Mouse (Mus musculus): ENCODE measurements at regions not wholly inside any gene's neighbourhood (a gene's known extent, or its start where the extent isn't known, plus 50 kb on each side); places are given as distances from the start of the nearest gene placed in this dataset.

DNA sequence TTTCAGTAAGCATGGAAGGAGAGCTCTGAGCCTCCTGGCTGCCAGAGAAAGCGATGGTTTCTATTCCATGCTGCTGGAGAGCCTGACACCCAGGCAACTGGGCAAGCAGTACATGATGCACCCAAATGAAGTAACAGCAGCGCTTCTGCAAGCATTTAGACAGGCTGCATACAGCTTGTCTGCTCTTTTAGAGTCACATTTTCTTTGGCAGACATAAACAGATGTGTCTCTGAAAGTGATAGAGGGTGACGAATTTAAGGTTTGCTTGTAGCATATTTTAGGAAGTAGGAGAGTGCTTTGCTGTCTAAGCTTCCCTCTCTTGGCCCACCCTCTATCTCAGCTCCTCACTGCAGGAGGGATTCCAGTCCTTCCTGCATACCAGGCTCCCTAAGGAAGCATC is 384.0 kb upstream of the Klhl29 start:
- DNase-seq, result no peak

DNA sequence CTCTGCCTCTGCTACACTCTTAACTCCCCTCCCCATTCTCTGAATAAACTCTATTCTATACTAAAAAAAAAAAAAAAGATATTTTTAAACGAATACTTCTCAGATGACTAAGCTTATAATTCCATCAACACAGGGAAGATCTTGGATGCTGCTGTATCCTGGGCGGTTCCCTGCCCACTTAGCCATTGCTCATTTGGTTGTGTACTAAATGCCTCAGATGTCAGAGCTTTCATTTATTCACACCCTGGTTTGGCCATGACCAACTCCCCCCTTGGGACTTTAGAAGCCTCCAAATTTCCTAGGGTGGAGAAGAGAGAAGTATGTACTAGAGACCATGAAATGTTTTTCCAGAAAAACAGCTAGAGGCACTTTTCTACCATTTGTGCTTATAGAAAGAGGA is 382.3 kb upstream of the Klhl29 start:
- no peak for DNase-seq

DNA sequence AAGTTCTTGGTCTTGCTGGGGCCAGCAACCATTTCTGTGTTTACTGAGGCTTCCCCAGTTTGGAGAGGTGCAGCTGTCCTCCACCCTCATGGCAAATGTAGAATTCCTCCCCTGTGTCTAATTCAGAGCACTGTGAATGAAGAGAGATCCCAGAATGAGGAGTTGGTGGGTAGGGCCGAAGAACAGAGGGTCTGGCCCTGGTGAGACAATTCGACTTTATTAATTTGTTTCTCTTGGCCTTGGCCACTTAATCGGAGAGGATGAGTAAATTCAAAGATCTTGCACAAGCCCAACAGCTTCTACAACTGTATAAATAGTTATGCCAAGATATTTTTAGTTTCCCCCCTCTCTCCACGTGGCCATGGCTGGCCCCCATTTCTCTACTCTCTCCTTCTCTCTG is 381.9 kb upstream of the Klhl29 start:
- no peak for DNase-seq

DNA sequence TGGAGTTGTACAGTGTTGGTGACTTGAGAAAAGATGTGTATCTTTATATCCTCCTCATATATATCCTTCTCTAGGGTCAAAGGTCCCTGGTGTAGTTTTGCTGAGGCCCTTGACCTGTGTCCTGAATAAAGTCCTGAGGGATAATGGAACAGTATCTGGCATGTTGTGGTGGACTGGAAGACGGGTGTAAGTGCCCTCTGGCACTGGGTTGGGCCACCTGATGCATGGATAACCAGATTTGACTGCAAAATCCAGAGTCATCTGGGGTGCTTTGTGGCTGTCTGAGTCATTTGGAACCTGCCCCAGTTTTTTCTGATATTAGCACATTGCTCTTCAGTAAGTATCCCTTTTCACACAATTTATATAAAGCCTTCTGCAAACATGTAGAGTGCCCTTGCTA is 378.3 kb upstream of the Klhl29 start:
- no peak for DNase-seq

DNA sequence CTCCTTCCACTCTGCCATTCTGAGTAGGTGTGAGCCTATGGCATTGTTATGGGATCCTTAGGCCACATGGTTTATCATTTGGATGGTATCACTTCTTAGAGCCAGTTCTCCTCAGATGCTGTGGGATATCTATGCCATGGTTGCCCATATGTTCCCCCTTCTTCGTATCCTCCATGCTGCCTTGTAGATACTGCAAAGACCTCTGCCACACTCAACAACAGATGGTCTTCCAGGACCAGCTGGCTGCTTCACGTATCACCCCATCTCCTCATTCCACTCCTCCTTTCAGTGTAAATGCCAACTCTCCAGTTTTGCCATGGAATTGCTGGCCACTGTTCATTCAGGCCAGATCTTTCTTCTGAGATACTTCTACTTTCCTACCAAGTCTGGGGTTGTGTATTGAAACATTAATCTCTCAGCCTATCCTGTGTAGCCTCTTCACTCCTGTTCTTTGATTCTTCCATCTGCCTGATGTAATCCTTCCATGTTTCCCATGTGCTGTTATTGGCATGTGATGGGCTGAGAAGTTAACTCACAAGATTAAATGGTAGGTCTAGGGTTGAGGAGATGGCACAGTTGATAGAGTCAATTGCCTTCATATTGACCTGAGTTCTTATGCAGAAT is 368.7 kb upstream of the Klhl29 start:
- no peak for DNase-seq

DNA sequence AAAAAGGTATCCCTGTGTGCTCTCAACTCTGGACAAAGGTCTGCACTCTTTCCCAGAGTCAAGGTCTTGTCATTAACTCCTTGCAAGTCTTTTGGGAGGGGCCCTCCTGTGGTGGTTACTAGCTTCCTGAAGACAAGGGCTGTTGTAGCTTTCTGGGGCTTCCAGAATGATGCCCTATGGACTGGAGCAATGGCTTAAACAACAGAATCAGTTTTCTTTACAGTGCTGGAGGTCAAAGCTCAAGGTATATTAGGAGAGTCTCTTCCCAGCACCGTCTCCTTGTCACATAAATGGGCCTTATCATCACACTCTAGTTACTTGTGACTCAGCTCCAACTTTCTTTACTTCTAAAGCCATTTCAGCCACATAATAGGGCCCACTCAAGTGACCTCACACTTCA is 360.6 kb upstream of the Klhl29 start:
- DNase-seq, result no peak

DNA sequence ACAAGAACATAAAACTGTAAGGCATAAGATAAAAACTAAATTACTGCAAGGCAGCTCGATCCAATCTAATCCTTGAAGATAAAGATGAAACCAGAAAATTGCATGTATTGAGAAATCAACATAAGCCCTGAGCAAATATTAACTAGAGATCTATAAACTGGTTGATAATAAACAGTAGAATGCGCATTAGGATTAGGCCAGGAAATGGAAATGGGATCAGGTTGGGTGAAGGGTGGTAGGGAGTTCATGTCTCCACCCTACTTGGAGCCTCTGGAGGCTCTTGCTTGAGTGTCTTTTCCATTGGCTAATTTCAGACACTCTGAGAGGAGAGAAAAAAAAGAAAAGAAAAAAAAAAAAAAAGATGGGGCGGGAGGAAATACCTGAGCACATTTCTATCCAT is 359.4 kb upstream of the Klhl29 start:
- no peak for DNase-seq

DNA sequence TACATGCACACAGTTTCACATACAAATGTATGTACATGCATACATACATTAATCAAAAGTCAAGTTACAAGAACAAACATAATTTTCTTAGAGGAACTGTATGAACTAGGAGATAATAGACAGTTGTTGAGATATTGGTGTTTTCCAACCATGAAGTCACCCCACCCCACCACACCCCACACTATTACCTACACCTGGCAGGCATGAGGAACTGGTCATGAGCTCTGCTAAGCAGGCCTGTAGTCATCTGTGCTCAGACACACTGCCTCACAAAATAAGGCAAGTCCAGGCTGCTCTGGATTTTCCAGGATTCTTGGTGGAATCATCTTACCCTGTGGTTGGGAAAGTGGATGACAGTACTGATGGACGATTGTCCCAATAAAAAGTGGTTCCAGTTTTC is 347.6 kb upstream of the Klhl29 start:
- no peak for DNase-seq

DNA sequence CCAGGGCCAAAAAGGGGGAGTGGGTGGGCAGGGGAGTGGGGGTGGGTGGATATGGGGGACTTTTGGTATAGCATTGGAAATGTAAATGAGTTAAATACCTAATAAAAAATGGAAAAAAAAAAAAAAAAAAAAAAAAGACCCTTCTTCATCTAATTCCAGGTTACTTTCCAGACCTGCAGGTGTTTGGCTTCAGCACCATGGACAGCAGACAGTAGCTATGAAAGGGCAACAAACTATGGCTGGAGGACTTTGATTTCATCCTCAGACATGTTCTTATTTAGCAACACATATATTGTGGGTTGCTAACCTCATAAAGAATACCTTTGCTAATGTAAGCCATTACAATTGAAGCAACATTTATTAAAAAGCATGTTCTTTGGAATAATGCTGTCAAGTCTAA is 342.0 kb upstream of the Klhl29 start:
- peak; percentile 75 for DNase-seq

DNA sequence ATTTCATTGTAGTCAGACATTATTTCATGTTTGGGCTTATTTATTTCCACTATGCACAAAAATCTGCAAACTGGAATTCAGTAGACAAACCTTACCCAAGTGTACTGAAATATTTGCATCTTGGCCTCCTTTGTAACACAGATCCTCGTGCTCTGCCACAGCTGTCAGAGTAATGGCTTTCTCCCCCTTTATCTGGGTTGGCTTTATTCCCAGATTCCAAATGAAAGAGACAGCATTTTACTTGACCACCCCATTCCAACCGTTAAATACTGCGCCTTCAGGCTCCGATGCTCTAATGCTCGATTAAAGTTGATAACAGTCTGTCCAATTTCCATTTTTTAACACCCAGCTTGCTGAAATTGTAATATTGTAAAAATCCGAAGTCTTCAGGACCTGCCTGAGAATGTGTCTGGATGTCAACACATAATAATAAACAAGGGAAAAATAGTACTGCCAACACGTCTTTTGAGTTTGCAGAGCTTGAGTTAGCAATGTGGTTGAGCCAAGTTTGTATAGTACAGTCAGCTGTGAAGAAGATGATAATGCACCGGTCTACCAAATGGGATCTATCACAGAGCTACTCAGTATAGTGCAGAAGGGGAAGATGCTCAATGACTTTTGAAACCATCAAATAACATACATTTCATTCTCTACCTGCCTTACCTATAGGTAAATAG is 323.4 kb upstream of the Klhl29 start:
- no peak for DNase-seq

DNA sequence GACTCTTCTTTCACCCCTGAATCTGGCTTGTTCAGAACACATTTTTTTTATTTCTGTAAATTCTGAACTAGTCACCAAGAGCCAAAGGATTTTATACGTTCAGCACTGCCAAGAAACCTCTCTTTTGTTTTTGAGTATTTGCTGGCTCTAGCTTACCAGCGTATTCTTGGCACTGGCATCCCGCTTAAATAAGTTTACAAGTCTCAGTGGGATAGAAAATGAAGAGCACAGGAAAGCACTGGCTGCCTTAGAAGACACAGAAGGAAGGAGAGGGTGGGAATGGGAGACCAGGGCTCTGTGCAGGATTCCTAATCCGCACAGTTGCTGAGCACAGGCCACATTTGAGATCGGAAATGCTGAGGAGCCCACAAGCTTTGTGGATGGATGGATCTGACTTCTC is 306.7 kb upstream of the Klhl29 start:
- no peak for DNase-seq

DNA sequence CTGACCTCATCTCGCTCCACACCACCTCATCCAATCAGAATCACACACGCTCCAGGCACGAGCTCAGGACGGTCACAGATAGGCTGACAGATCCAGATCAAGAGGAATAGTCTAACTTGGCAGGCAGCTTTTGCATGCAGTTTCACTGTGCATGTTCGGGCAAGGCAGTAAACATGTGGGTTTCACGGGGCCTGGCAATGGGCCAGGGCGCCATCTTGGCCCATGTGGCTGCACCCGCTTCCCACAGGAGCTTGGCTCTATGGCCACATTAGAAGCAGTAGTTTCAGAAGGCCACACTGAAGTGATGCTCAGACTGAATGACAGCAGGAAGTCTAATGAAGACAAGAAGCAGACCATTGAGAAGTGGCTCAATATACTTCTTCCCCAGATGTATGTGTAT is 302.6 kb upstream of the Klhl29 start:
- DNase-seq, result peak; percentile 4

DNA sequence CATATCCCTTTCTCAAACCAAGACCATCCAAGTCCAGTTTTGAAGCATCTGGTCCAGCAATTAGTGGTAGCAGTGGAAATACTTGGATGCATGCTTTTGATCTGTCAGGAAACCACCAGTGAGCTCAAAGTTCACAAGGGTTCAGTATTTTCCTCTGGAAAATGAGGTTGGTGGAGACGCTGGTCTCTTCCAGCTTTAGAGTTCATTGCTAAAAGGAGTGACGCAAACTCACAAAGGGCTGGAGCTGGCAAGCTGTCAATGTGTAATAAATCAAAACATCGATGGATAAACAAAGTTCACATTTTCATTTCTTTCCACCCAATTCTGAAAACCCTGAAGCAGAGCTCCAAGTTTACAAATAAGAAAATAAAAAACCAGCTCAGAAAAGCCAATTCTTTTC is 293.0 kb upstream of the Klhl29 start:
- DNase-seq, result no peak

DNA sequence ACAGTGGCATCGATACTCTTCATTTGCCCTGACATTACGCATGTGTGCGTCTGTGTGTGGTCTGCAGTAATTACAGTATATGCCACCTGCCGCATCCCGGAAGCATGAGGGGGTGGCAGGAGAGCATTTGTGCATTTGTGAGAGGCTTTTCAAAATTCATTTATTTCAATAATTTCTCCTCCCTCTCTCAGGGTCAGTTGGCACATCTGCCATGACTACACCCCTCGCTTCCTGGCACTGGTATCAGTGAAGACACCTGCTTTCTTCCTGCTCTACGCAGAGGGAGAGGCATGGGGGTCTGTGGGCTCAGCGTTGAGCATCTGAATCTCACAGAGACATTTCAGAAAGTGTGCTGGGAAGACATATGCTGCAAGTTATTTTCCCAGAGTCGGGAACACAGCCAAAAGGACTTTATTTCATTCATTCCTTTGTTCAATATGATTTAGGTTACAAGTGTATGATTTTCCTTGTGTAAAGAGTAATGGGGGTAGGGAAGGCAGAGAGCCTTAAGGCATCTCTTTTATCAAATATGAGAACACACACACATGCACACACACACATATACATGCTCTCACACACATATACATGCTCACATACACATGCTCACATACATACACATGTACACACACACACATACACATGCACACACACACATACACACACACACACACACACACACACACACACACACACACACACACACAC is 262.2 kb upstream of the Klhl29 start:
- no peak for DNase-seq

DNA sequence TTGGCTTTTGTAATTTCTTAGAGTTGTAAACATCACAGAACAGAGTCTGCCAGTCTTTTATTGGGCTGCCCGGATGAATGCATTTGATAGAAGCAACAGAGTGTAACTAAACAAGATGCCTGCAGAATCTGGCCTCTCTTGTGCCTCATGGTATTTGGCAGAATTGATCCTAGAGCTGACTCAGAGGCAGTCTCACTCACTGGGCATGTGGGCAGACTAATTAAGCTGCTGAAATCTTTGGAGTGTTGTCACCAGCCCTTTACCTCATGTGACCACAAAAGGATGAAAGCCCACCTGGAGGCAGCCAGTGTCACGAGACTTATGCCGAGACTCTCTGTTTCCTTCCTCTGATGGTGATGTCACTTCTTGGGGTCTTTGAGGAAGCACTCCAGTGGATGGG is 258.5 kb upstream of the Klhl29 start:
- DNase-seq, result no peak

DNA sequence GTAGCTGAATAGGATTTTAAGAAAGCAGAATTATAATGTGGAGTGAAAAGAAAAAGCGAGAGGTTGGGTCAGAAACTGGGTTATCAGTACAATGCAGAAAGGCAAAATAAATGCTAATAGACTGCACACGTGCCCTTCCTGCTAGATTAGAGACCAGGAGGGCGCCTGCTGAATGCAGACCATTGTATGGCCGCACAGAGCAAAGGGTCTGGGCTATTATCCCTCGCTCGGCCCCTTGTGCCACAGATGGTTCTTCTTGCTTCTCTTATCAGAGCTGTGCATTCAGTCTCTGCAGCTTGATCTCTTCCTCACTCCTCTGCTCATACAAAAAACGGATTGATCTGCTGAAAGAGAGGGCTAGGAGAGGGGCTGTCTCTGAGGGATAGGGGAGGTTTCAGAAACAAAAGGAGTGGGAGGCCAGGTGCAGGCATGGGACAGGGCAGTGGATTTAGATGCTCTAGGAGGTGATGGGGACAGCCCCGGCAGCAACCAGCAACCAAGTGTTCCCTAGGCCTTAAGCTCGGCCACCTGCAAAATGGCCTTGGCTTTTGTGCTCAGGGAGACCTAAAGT is 225.7 kb upstream of the Klhl29 start:
- no peak for DNase-seq

DNA sequence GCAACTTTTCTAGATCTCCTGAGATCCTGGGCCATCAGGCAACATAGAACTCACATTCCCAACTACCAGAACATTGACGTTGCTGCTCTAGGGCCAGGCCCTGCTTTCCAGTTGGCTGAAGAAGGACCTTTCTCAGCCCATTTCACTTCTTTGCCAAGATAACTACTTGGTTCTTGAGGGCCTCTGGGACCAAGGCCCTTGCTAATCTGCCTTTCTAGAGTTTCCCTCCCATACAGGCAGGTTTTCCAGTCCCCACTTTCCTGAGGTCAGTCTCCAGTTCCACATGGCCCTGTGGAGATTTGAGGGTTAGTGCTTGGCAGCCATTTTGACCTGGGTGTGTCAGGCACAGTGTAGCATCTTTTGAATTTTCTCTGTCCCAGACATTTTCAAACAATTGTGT is 223.9 kb upstream of the Klhl29 start:
- no peak for DNase-seq

DNA sequence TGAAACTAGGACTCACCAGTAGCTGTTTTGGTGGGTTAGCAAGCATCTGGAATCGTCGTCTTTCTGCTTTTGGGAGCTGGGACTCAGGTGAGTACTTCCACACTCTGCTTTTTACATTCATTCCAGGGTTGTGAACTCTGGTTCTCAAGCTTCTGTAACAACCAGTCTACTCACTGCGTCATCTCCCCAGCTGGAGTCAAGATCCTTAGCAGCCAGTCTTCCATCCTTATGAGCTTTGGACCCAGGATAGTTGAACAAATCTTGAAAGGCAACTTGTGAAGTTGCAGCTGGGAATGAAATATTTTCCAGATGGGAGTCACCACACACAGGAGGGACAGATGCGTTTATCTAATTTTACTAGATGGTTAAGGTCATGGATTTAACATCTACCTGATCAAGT is 223.5 kb upstream of the Klhl29 start:
- DNase-seq, result no peak

DNA sequence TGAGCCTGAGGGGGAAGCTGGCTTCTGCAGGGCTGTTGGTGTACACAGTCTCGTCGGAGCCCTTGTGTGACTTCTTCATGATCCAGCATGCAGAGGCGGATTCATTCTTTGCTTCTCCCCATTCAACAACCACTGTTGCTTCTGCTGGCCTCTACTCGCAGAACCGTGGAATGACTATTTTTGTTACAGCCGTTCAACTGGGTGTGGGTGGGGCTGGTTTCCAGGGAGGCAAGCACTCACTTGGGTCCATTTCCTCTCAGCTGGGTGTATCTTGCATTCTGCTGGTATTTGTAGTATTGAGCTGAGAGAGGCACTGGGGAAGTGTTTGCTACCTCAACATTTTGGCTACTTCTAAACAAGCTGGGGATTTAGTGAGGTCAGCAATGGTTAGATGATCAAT is 197.3 kb upstream of the Klhl29 start:
- DNase-seq, result no peak

DNA sequence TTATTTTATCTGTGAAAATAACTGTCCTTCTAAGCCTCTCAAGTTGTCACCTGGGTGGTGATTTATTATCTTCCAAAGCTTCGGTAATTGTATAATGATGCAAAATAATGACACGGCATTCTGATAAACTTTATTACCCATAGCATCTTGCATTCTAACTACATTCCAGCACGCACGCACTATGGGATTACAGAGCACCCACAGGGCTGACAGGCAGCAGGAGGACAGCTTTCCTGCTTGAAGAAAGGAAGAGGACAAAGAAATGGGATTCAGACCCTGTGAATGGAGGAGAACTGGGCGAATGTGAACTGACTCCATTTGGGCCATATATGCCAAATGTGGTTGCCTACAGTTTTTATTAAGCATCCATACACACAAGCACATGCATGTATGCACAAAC is 193.5 kb upstream of the Klhl29 start:
- DNase-seq, result no peak

DNA sequence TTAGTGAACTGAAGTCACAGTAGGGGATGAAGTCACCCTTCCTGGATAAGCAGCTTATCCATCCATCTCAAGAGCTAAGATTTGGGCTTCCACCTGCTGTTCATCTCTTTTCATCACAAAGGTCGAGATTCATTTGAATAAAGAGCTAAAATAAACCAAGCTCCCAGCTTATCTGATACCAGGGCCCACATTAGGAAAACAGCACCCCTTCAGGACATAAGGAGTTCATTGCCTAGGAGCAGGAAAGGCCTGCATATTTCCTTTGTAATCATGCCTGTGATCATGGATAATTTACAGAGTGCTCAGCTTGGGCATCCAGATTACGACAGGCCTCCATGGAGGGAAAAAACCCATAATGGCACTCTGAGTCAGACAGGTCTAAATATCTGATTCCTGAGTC is 190.7 kb upstream of the Klhl29 start:
- no peak for DNase-seq

DNA sequence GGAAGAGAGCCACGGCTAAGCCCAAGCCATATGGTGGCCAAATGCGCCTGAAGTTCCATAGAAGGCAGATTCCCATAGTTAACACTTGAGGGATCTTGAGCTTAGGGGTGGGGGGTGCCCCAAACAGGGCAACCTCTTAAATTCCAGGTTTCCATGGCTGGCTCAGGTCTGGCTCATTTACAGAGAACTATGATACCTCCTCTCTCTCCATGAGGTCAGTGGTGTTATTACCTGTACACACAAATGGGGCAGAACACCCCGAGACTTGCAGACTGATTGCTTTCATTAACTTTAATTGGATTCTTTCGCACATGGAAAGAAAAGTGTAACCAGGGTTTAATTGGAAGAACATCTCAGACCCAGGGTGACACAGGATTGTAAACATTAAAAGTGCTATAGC is 177.1 kb upstream of the Klhl29 start:
- no peak for DNase-seq

DNA sequence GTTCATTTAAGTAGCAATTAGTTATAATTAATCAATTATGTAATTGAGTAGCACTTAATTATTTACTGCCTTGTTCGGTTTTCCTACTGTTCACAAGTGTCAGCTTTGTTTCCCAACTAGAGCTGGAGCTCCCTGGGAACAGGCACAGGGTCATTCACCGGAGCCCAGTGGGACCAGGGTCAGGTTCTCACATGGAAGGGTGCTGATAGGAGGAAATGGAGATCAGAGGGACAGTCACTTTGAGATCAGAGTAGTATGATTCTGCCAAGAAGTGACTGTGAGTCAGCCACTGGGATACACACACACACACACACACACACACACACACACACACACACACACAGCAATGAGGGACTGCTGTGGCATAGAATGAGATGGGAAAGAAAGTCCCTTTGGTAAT is 176.4 kb upstream of the Klhl29 start:
- DNase-seq, result no peak

DNA sequence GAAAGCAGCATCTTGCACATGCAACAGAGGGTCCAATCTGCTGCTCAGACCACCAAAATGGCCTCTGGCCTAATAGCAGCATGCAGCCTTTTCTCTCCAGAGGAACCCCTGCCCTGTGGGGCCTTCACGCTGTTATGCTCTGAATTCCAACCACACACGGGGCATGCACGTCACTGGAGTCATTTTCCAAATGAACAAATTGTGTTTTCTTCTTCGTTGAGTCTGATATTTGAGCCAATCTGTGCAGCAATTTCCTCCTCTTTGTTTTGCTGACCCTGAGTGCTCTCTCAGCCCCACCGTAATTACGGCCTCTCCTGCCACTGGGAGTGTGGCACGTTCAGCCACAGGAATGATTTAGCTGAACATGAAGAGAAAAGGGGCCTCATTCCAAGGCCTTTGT is 174.3 kb upstream of the Klhl29 start:
- DNase-seq, result no peak
